Mouse (Mus musculus) spleen, postnatal 0 days (tissue): ENCODE results near the gene Anxa3. TPM values are rescaled to one million over a fixed set of nuclear protein-coding genes. Genes with fewer than 3 reads are reported as not detected.

Experiments used
- polyA plus RNA-seq: library from polyadenylated mRNA; unstranded; fragments of >200 nt; fragmentation: Nextera tagmentation; extraction: Ambion mirVana; gene quantifications from 2 replicates; pipeline ENCODE4 v1.2.1, GENCODE M21; 2015

Anxa3 gene
- polyA plus RNA-seq: 49.3 and 60.0 TPM in 2 replicates

DNA sequence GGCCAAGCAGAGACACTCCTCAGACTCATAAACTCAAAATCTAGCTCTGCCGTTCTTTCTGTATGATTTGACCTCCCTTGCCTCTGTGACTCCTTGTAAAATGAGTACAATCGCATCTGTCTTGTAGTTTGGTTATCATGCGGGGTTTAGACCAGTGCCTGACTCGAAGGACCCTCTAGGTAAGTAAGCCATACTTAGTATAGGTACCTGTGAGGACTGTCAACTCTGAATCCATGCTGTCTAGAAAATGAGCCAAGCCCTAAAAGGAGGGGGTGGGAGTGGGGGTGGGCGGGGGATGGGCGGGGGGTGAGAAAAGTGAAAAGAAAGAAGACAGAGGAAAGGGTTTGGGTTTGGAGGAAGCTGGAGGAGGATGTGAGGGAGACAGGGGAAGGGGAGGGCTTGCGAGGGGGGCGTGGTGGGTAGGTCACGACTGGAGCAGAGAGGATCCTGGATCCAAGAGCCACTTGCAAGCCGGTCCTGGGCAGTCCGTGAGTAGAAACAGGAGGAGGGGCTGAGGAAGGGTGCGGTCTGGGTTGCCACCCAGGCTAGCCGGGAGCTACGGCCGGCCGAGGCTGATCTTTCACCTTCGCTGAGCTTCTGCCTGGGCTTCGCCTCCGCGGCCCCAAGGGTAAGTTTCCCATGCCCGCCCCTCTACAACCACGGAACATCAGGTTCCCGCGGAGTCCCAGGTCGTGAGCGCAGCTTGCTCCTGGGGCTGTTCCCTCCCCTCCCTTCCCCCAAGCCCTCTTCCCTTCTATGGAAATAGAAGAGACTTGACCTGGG, at the start of gene Anxa3:
Gene Anxa3 (plus strand): TSS at position 404 of the 783 bp plus-strand sequence.

Other genes with a start within 250 kb of the Anxa3 start
- 25.1 and 27.1 TPM in 2 replicates for gene Bmp2k, start 204.3 kb downstream of the Anxa3 start, polyA plus RNA-seq